Mouse (Mus musculus): Measurements from ENCODE around the gene Ttyh3.

Ttyh3 gene

GRCm38 (mm10) chr5:140628995-140629394 lies 19.8 kb downstream of the Ttyh3 start:
- DNase-seq (ENCODE audit: low spot score): no peak

GRCm38 (mm10) chr5:140627580-140627979 lies 21.3 kb downstream of the Ttyh3 start:
- no peak for DNase-seq (ENCODE audit: low spot score)

- no peak for DNase-seq (ENCODE audit: low spot score)
These were observed 23.9 kb downstream of the Ttyh3 start for GRCm38 (mm10) chr5:140624961-140625360.

- no peak for DNase-seq (ENCODE audit: low spot score)
These were observed 24.6 kb downstream of the Ttyh3 start for GRCm38 (mm10) chr5:140624238-140624637.

DNA sequence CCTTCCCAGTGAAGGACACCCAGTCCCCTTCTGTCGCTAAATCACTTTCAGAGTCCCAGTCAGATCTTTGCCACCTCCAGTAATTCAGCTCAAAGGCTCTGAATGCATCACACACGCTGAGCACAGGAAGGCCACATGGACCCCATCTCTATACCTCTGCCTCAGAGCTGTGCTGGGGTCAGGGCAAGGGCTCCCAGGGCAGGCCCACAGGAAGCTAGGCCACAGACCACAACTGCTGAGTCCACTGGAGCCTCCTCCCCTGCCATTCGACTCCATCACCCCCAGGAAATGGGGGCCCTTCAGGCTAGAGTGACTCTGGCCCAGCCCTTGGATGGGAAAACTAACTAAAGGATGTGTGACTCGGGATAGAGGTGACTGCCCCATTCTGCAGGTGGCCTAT lies 25.0 kb downstream of the Ttyh3 start:
- no peak for DNase-seq (ENCODE audit: low spot score)

GRCm38 (mm10) chr5:140622978-140623670 lies 25.7 kb downstream of the Ttyh3 start:
- DNase-seq (ENCODE audit: low spot score): no peak

DNA sequence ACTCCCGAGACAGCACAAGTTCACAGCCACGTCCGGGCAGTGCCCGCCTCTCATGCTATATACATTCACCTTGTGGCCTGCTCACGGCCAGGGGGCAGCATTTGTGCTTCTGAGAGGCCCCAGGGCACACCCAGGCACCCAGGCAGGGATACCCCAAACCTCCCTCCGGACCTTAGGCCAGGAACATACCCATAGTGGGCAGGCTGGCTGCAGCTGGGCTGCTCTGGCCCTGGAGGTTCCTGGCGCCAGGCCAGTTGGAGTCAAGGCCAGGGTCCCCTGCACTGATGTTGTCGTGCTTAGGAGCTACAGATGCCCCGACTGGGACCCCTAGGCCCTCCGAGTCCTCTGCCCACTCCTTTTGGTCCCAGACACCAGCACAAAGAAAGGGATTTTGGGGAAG lies 27.3 kb downstream of the Ttyh3 start:
- DNase-seq (ENCODE audit: low spot score): no peak

GRCm38 (mm10) chr5:140621092-140621491 lies 27.7 kb downstream of the Ttyh3 start:
- DNase-seq (ENCODE audit: low spot score): no peak

DNA sequence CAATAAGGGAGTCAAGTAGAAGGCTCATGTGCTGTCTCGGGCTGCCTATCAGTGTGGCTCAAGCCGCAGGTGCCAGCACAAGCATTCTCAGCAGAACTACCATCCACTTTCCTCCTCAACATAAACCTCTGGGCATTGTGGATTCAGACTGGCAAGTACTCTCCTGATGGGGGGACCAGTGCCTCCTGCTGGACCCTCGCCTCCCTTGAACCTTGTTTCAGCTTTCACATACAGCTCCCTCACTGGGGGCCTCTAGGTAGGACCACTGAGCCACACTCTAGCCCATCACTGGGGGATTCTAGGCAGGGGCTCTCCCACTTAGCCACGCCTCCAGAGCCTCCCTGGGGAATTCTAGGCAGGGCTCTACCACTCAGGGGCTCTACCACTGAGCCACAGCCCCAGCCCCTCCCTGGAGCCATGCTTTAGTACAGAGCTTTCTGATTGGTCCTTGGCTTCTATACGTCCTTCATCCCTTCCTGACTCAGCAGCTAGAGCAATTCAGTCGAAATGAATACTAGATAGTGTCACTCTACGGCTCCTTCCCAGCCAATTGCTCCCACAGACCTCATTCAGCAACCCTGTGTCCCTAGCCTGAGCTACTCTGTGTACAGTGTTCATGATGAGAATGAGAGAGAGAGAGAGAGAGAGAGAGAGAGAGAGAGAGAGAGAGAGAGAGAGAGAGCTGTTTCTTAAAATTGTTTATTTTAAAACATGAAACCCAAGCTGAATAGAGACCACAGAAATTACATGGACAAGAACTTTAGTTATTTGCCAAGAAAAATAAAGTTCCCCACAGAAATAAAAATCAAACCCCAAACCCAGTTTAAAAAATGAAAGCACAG lies 28.7 kb downstream of the Ttyh3 start:
- no peak for DNase-seq (ENCODE audit: low spot score)

GRCm38 (mm10) chr5:140619151-140619771 lies 29.6 kb downstream of the Ttyh3 start:
- peak; percentile 83 for DNase-seq (ENCODE audit: low spot score)

- no peak for DNase-seq (ENCODE audit: low spot score)
These were observed 31.1 kb downstream of the Ttyh3 start for GRCm38 (mm10) chr5:140617714-140618113.

GRCm38 (mm10) chr5:140616691-140617090 lies 32.1 kb downstream of the Ttyh3 start:
- no peak for DNase-seq (ENCODE audit: low spot score)

DNA sequence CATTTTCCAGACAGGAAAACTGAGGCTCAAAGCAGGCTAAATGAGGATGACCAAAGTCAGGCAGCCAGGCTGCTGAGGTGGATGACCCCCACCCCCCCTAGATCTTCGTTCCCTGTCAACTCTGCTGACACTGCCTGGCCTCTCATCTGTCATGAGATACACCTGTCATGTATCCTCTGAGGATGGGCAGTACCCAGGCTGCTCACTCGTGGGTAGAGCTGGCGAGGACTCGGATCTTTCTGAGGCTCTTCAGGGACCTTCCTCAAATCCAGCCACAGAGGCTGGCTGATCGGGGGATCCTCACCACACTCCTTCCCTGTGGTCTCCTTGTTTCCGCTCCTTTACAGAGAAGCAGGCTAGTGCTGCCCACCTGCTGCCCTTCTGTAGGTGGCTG lies 32.7 kb downstream of the Ttyh3 start:
- no peak for DNase-seq (ENCODE audit: low spot score)

- DNase-seq (ENCODE audit: low spot score): no peak
These were observed 33.3 kb downstream of the Ttyh3 start for GRCm38 (mm10) chr5:140615321-140616109.

- DNase-seq (ENCODE audit: low spot score): peak; percentile 73
These were observed 34.0 kb downstream of the Ttyh3 start for GRCm38 (mm10) chr5:140614837-140615236.

DNA sequence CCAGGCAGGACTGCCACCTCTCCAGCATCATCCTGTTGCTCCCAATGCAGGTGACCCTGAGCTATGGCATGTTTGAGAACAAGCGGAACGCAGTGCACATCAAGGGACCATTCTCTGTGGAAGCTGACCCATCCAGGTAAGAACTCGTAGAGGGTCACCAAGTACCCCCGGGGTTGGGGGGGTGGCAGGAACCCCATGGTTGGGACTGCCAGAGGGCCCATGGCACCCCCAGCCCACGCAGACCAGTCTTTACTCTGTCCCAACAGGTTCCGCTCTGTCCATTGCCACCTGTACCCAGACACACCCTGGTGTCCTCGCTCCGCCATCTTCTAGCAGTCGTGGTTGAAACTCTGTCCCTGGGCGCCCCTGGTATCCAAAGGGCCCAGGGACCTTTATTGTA lies 34.7 kb downstream of the Ttyh3 start:
- DNase-seq (ENCODE audit: low spot score): no peak

DNA sequence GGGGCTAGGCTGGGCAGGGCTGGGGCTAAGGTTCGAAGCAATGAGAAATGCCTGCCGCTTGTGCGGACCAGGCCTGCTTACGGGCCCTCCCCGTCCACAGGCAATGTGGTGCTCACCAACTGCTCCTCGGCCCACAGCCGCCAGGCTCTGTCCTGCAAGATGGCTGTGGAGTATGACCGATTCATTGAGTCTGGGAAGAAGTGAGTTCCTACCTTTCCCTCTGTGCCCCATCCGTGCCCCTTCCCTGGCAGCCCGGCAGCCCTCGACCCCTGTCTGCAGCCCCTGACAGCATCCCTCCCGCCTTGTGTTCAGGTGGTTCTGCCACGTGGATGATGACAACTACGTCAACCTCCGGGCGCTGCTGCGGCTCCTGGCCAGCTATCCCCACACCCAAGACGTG lies 36.6 kb downstream of the Ttyh3 start:
- DNase-seq (ENCODE audit: low spot score): no peak

DNA sequence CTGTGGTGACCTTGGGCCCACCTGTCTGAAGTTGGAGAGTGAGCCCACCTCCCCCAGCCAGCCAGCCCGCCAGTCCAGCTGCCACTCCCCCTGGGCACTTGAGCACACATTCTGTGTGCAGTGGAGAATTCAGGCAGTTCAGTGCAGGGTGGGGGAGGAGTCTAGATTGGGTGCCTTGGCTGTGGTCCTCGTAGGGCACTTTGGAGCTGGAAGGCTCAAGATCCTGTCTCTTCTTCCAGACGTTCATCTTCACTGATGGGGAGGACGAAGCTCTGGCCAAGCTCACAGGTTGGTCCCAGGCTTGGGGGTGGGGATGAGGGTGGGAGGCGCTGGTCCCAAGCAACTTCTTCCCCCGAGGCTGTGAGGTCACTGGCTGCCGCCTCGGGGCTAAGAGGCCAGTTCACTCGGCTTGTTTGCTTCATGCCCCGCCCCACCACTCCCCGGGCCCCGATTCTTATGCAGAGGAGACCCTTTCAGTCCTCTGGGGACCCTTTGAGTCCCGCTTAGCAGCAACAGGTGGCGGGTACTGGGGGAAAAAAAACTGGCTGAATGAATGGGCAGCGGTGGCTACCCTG lies 37.1 kb downstream of the Ttyh3 start:
- no peak for DNase-seq (ENCODE audit: low spot score)

DNA sequence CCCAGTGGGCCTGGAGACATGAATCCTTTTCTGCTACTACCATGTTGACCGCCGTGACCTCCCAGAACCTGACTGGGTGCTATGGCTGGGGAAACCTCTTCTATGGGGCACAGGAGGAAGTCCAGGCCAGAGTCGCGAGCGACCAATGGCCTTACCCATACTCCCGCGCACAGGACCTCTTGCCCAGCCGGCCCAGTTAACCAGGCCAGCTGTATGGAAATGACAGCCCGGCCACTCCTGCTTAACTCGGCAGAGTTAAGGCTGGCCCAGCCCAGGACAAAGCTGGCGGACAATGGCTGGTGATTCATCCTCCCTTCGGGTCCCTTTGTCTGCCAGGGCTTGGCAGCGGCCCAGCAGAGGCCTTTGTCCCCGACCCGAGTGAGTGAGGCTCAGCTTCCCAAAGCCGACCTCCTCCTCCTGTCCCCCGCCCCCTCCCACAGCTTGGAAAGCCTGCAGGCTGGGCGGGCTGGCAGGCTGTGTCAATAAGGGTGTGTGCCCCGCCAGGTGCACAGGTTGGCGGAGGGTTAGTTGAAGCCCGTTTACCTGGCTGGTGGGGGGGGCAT lies 37.7 kb downstream of the Ttyh3 start:
- DNase-seq (ENCODE audit: low spot score): no peak

- no peak for DNase-seq (ENCODE audit: low spot score)
These were observed 38.4 kb downstream of the Ttyh3 start for GRCm38 (mm10) chr5:140610273-140611011.
